Mouse (Mus musculus): ENCODE data around the gene Unc13c.

GRCm38 (mm10) chr9:73859469-73859868 is 109.3 kb downstream of the Unc13c start:
- TF ChIP-seq CTCF (IDR thresholded peaks at IDR 0.05; ENCODE audit: low read depth), result no peak
- TF ChIP-seq EP300 (optimal IDR thresholded peaks at IDR 0.05), result no peak

Data from stomach, postnatal 0 days (tissue).